Mouse (Mus musculus): ENCODE results near the gene Arl14.

DNA sequence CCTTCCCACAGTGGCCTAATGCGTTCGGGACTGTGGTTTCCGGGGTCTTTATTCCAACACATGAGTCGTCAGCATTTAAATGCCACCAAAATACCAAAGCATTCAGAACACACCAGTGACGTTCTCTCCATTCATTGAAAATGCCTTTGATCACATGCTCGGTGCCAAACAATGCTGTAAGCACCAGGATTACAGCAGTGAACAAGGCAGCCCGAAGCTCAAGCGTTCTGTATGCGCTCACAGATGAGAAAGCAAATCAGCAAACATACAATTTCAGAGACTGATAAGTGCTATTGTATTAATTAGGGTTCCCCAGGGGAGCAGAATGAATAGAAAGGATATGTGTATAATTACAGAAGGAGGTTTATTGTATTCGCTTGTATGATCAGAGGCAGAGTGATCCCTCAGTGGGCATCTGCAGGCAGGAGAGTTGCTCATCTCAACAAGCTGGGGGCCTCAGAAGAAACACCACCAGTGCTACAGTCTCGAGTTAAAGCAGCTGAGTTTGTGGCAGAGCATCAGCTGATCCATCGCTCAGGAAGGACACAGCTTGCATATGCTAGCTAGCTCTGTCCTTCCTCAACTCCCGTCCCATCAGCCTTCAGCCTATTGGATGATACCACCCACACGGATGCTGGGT, 43.7 kb upstream of the Arl14 start:
- TF ChIP-seq POLR2A (IDR thresholded peaks at IDR 0.05; ENCODE audit: extremely low read depth, insufficient read depth, low read length) (no peak), CTCF (IDR thresholded peaks at IDR 0.05; ENCODE audit: low read depth, low read length) (no peak)

Measured in liver, adult 2 months (tissue).